Mouse (Mus musculus): ENCODE results near the gene Bnip1. TPM values are rescaled to one million over a fixed set of nuclear protein-coding genes. Genes with fewer than 3 reads are reported as not detected.

The Bnip1 gene
- 27.5 and 34.4 TPM in 2 replicates for polyA plus RNA-seq (2012)

DNA sequence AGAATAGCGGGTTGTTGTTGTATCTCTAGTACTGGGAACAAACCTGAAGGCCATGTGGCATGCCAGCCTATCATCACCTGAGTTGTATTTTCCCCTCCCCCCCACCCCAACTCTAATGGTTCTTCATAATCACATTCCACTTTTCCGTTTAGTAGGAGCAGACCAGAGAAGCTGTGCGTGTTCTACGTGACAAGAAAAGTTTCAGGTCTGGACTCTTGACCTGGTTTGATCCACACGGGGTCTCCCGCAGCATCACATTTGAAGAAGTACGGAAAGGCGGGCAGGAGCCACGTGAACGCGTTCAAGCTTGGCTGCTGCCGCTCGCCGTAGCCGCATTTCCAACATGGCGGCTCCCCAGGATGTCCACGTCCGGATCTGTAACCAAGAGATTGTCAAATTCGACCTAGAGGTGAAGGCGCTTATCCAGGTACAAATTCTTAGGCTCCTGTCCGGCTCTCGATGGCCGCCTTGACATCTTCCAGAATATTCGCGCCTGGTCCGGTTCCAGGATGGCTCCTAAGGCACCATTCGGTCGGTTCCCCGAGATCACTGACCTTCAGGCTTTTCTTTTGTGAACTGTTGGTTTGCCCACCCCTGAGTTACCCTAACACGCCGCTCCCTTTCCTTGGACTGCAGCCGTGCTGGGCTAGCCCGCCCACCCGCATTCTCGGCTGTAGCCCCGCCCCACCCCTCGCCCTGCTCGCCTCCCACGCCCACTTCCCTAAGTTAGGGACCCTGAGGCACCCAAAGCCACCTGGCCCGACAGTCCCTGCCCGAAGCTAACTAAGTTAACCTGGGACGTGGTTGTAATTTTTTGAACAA lies at the start of gene Bnip1:
Bnip1 (plus strand) TSS at position 317 of the 822 bp plus-strand sequence.
- no peak for TF ChIP-seq GATA1 (IDR thresholded peaks at IDR 0.05; ENCODE audit: low read length)

- TF ChIP-seq GATA1 (IDR thresholded peaks at IDR 0.05; ENCODE audit: low read length) = no peak
These were observed 38.3 kb upstream of the Bnip1 start for GRCm38 (mm10) chr17:26742581-26742980.

DNA sequence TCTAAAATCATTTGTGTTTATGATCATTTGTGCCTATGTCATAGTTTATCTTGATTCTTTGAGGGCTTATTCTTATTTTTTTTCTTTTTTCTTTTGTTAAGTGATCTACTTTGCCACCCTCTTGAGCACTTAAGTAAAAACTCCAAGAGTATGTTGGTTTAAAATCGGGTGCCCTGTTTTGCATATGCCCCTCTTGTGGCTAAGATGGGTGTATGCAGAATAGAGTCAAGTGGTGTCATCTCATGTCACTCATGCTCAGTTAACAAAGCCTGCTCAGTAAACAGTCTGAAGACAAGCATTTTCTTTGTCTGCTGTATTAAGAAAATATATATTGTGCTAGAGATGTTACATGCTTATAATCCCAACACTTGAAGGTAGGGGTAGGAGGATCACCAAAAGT lies 37.6 kb upstream of the Bnip1 start:
- no peak for TF ChIP-seq GATA1 (IDR thresholded peaks at IDR 0.05; ENCODE audit: low read length)

GRCm38 (mm10) chr17:26749975-26750374 lies 30.9 kb upstream of the Bnip1 start:
- no peak for TF ChIP-seq GATA1 (IDR thresholded peaks at IDR 0.05; ENCODE audit: low read length)

- TF ChIP-seq GATA1 (IDR thresholded peaks at IDR 0.05; ENCODE audit: low read length) = no peak
These were observed 28.6 kb upstream of the Bnip1 start for GRCm38 (mm10) chr17:26752297-26752696.

- no peak for TF ChIP-seq GATA1 (IDR thresholded peaks at IDR 0.05; ENCODE audit: low read length)
These were observed 27.4 kb upstream of the Bnip1 start for GRCm38 (mm10) chr17:26753476-26753875.

DNA sequence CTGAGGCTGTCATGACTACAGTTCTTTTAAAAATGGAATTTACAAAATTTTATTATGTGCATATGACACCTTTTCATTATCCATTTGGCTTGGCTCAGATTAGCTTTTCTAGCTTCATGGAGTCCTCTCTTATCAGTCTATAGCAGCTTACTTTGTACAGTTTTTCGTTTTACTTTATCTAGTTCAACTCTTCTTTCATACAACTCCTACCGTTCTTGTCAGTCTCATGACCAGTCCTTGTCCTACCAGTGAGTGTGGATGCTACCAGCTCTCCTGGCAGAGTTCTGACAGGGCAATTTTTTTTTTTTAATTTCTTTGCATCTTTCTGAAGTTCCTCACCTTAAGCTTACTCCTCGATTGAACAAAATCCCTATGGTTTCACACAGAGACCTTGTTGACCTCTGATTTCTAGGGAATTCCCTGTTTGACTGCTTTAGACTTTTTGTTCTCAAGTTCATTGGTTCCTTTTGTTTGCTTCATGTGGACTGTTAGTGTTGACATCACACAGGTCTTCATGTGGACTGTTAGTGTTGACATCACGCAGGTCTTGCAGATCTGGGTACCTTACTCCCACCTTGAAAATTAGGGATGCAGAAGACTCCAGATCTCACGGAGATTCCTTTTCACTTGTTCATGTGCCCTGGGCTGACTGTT lies 13.6 kb upstream of the Bnip1 start:
- TF ChIP-seq GATA1 (IDR thresholded peaks at IDR 0.05; ENCODE audit: low read length) = no peak

DNA sequence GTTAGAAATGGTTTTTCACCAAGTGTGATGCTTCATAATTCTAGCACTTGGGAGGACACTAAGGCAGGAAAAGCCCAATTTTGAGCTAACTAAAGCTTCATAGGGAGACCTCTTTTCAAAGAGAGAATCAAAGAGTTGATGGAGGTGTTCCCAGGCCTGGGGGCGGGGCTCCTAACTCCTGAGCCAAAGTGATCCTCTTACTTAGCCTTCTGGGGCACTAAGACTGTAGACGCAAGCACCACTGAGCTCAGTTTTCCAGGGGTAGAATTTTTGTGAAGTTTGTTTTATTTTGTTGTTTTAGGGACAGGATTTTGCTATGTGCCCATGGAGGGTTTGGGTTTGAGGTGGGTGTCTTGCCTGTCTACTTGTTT lies 13.1 kb upstream of the Bnip1 start:
- no peak for TF ChIP-seq GATA1 (IDR thresholded peaks at IDR 0.05; ENCODE audit: low read length)

- TF ChIP-seq GATA1 (IDR thresholded peaks at IDR 0.05; ENCODE audit: low read length) = no peak
These were observed 4.7 kb upstream of the Bnip1 start for GRCm38 (mm10) chr17:26776211-26776610.

GRCm38 (mm10) chr17:26778001-26778400 lies 2.9 kb upstream of the Bnip1 start:
- TF ChIP-seq GATA1 (IDR thresholded peaks at IDR 0.05; ENCODE audit: low read length) = no peak

GRCm38 (mm10) chr17:26778430-26779100 lies 2.3 kb upstream of the Bnip1 start:
- TF ChIP-seq GATA1 (IDR thresholded peaks at IDR 0.05; ENCODE audit: low read length) = no peak

- no peak for TF ChIP-seq GATA1 (IDR thresholded peaks at IDR 0.05; ENCODE audit: low read length)
These were observed 1.4 kb upstream of the Bnip1 start for GRCm38 (mm10) chr17:26779471-26779870.

GRCm38 (mm10) chr17:26781610-26782043 lies 761 bp downstream of the Bnip1 start:
- TF ChIP-seq GATA1 (IDR thresholded peaks at IDR 0.05; ENCODE audit: low read length) = no peak

GRCm38 (mm10) chr17:26784525-26784924 lies 3.7 kb downstream of the Bnip1 start:
- no peak for TF ChIP-seq GATA1 (IDR thresholded peaks at IDR 0.05; ENCODE audit: low read length)

- no peak for TF ChIP-seq GATA1 (IDR thresholded peaks at IDR 0.05; ENCODE audit: low read length)
These were observed 5.7 kb downstream of the Bnip1 start for GRCm38 (mm10) chr17:26786586-26786985.

DNA sequence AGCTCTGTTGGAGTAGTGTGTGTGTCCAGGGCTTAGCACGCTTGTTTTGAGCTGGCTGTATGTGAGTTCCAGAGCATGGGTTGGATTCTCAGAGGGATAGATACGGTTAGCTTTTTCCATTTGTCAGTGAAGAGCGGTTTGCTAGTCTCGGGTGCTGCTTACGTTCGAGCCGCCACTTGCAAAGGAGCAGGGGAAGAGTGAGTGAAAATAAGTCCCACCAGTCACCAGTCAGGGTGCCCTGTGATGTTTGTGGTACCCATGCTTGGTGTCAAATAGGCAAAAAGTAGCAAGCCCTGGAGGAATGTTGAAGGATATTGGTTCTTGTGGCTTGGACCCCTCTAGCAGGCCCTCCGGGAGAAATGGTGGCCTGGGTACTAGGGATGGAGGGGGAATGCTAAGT lies 8.1 kb downstream of the Bnip1 start:
- no peak for TF ChIP-seq GATA1 (IDR thresholded peaks at IDR 0.05; ENCODE audit: low read length)

Data from G1E-ER4 (cell line).